Mouse (Mus musculus) spleen, adult 2 months (tissue): ENCODE results near the gene Ezh1.

Source experiments
- CTCF ChIP-seq: fragments of 200-500 bp; IDR thresholded peaks from 2 replicates; pipeline ENCODE4 v1.5.1; 2011; ENCODE audit warnings: mild to moderate bottlenecking, inconsistent platforms; ENCODE audit not compliant: insufficient read depth, insufficient read length, insufficient replicate concordance; ENCODE audit errors: extremely low read depth
- POLR2A ChIP-seq: fragments of 200-500 bp; IDR thresholded peaks from 2 replicates; pipeline ENCODE4 v1.6.1; 2011; ENCODE audit warnings: low read depth, low read length, inconsistent platforms

GRCm38 (mm10) chr11:101168301-101168980 lies 57.8 kb downstream of the Ezh1 start:
- no peak for TF ChIP-seq POLR2A
- no peak for TF ChIP-seq CTCF
